8 mouse cellular contexts compared by ENCODE assay signal in the genomic region with DNA sequence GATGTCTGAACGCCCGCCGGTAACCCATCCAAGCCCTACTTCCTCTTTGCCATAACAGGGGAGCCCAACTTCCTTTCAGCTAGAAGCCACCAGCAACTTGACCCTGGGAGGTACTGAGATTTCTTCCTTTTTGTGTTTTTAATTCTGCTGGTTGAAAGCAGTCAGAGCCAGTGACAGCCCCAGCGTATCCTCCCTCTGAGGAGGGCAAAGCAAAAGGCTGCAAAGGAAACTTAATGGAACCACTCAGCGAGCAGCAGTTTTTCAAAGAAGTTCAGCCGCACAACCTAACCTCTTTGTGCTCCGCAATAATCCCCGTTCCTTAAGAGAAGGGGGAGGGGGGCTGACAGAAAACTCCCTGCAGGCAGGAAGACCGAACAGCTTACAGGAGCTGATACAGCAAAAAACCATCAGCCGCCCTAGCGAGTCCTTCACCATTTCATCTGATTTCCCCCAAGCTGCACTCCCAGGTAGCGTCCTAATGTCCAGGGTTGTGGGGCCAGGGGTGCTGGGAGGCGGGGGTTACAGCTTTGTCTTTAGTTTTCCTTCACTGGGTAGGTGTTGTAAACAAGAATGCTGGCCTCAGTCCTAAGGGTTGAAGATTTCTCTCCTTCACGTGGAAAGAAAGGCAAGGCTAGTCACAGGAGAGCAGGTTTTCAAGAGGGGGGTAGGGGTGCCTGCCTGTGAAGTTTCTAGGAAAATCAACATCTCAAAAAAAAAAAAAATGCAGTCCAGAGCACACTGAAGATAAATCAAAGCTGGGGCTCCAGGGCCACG. TPM values are rescaled to one million over a fixed set of nuclear protein-coding genes. Genes with fewer than 3 reads are reported as not detected.
DNase-seq lines count a peak whose midpoint lies in the region; ATAC-seq and TF ChIP-seq lines count a peak whose summit lies in the region.

No protein-coding gene starts in this region.

- H3K4me2 ChIP-seq in limb, embryonic 15.5 days = peak overlapping the region; percentile 84
- peak overlapping the region; percentile 85 for H3K4me2 ChIP-seq in neural tube, embryonic 15.5 days

- no peaks in the 10 kb centered on the region for H3K27me3 ChIP-seq in limb, embryonic 15.5 days
- no peaks in the 10 kb centered on the region for H3K27me3 ChIP-seq in neural tube, embryonic 15.5 days (replicated peaks)

- no peaks in the 10 kb centered on the region for H3K36me3 ChIP-seq in limb, embryonic 15.5 days
- no peaks in the 10 kb centered on the region for H3K36me3 ChIP-seq in neural tube, embryonic 15.5 days

- no peak for DNase-seq in left cerebral cortex, adult 2 months (ENCODE audit: extremely low spot score in 1 of 2, low spot score in 2 of 2)
- DNase-seq in left cerebral cortex, postnatal 25 days (ENCODE audit: low spot score in 2 of 2) = no peak
- no peak for DNase-seq in gastrocnemius, postnatal 10 days
- no peak for DNase-seq in cerebellum, adult 9-11 months

- peak overlapping the region; percentile 85; the same call in 1 of the 2 replicates for H3K9ac ChIP-seq in limb, embryonic 15.5 days
- peak overlapping the region; percentile 83 for H3K9ac ChIP-seq in neural tube, embryonic 15.5 days (replicated peaks)

- intact Hi-C loops in left cerebral cortex, adult 2 months (cut with DNase I) = no loop called here
- intact Hi-C loops in left cerebral cortex, postnatal 25 days (cut with DNase I) = loop anchor here (10.0 kb wide), 1 partner anchor 358 kb away; no protein-coding TSS in a partner anchor

- H3K4me1 ChIP-seq in brown adipose tissue, adult 24 weeks (ENCODE audit: control insufficient read depth, insufficient read depth, insufficient read length, low read length) = peaks cover 12% of the 10 kb centered on the region; the same call in 1 of the 2 replicates
- H3K4me1 ChIP-seq in limb, embryonic 15.5 days = peaks cover 40% of the 10 kb centered on the region
- H3K4me1 ChIP-seq in neural tube, embryonic 15.5 days = peaks cover 61% of the 10 kb centered on the region

- H3K27ac ChIP-seq in left cerebral cortex, adult 2 months = peak overlapping the region; percentile 48
- H3K27ac ChIP-seq in brown adipose tissue, adult 24 weeks (replicated peaks; ENCODE audit: low read depth, low read length) = no peak overlapping the region; the same call in 1 of the 2 replicates
- peak overlapping the region; percentile 96 for H3K27ac ChIP-seq in limb, embryonic 15.5 days
- H3K27ac ChIP-seq in neural tube, embryonic 15.5 days (replicated peaks) = peak overlapping the region; percentile 95

- no peak for TF ChIP-seq CTCF in left cerebral cortex, adult 2 months (IDR thresholded peaks at IDR 0.05)

- peak; percentile 36 to 46 for ATAC-seq in hematopoietic stem cell, adult 5-6 weeks (replicated peaks in 1 of 2; ENCODE audit: insufficient read depth in 1 of 2, low FRiP score in 2 of 2, low TSS enrichment in 1 of 2, low read depth in 1 of 2, poor library complexity in 2 of 2, severe bottlenecking in 2 of 2)
- no peak for ATAC-seq in limb, embryonic 15.5 days (ENCODE audit: insufficient number of reproducible peaks, low FRiP score, low TSS enrichment, low read depth)
- ATAC-seq in neural tube, embryonic 15.5 days (ENCODE audit: low FRiP score) = no peak

- H3K4me3 ChIP-seq in left cerebral cortex, adult 2 months = peak overlapping the region; percentile 70
- H3K4me3 ChIP-seq in brown adipose tissue, adult 24 weeks (ENCODE audit: insufficient read depth, low read depth, low read length) = peak overlapping the region; percentile 96
- H3K4me3 ChIP-seq in limb, embryonic 15.5 days = peak overlapping the region; percentile 96
- peak overlapping the region; percentile 75 for H3K4me3 ChIP-seq in neural tube, embryonic 15.5 days (replicated peaks)

- H3K9me3 ChIP-seq in limb, embryonic 15.5 days = no peaks in the 10 kb centered on the region
- H3K9me3 ChIP-seq in neural tube, embryonic 15.5 days (replicated peaks) = no peaks in the 10 kb centered on the region

- WGBS in limb, embryonic 15.5 days = 4% methylated on average over 15 of the region's 15 CpGs
- WGBS in neural tube, embryonic 15.5 days = 5% methylated on average over 15 of the region's 15 CpGs

RNA-seq across cellular contexts. Expression of a gene that starts 21.1 kb away (rescaled TPM):
- total RNA-seq in left cerebral cortex, adult 2 months (2021) = 100 to 1,000 TPM; 242 to 255 TPM
- 100 to 1,000 TPM; 202 to 222 TPM for total RNA-seq in left cerebral cortex, postnatal 25 days (2021)
- polyA plus RNA-seq in brown adipose tissue, adult 24 weeks (2012; ENCODE audit: insufficient read depth, insufficient read length, missing spikeins) = 74.3 and 90.1 TPM in 2 replicates
- total RNA-seq in hematopoietic stem cell, adult 5-6 weeks (2017) = 290 and 328 TPM in 2 replicates
- 43.2 and 47.4 TPM in 2 replicates for polyA plus RNA-seq in limb, embryonic 15.5 days (2015; fragmentation: Nextera tagmentation; extraction: Ambion mirVana)
- polyA plus RNA-seq in neural tube, embryonic 15.5 days (2015; fragmentation: Nextera tagmentation; extraction: Ambion mirVana) = 57.6 and 62.6 TPM in 2 replicates
- total RNA-seq in gastrocnemius, postnatal 10 days (2021) = 100 to 1,000 TPM; 108 to 144 TPM

RNA-seq across cellular contexts. Expression of a gene that starts 54.9 kb away (rescaled TPM):
- 100 to 1,000 TPM; 184 to 196 TPM for total RNA-seq in left cerebral cortex, adult 2 months (2021)
- total RNA-seq in left cerebral cortex, postnatal 25 days (2021) = 100 to 1,000 TPM; 184 to 187 TPM
- 1,258 and 1,341 TPM in 2 replicates for polyA plus RNA-seq in brown adipose tissue, adult 24 weeks (2012; ENCODE audit: insufficient read depth, insufficient read length, missing spikeins)
- total RNA-seq in hematopoietic stem cell, adult 5-6 weeks (2017) = 82.3 and 157 TPM in 2 replicates
- polyA plus RNA-seq in limb, embryonic 15.5 days (2015; fragmentation: Nextera tagmentation; extraction: Ambion mirVana) = 305 and 309 TPM in 2 replicates
- polyA plus RNA-seq in neural tube, embryonic 15.5 days (2015; fragmentation: Nextera tagmentation; extraction: Ambion mirVana) = 474 and 561 TPM in 2 replicates
- 100 to 1,000 TPM; 227 to 266 TPM for total RNA-seq in gastrocnemius, postnatal 10 days (2021)

Comparison
In these comparisons a context has a peak if more than half of its experiments do, and no peak if none do; other contexts are left out.
1. ATAC-seq: peak in hematopoietic stem cell, adult 5-6 weeks (2 of 2); none in limb, embryonic 15.5 days (single experiment) and neural tube, embryonic 15.5 days (single experiment).
2. Peak in every context shown above with its lines, with median percentiles within 50 percentile points of each other: H3K4me3 ChIP-seq.